Mouse (Mus musculus) limb, embryonic 13.5 days (tissue): Measurements from ENCODE around the gene Fam57b. TPM values are rescaled to one million over a fixed set of nuclear protein-coding genes. Genes with fewer than 3 reads are reported as not detected.

ENCODE experiments used
- ATAC-seq: fragments of 200-750 bp; cut with Nextera tagmentation; 2 replicates; pipeline ENCODE4 v1.8.0; 2017; ENCODE audit warnings: low read depth, moderate number of reproducible peaks, moderate TSS enrichment; ENCODE audit not compliant: low FRiP score
- H3K27ac ChIP-seq: fragments of 300-500 bp; sonication (generic); 2 replicates; pipeline ENCODE4 v1.5.1; 2015; ENCODE audit warnings: inconsistent platforms, mild to moderate bottlenecking, moderate library complexity
- H3K27me3 ChIP-seq: fragments of 300-500 bp; sonication (generic); 2 replicates; pipeline ENCODE4 v1.6.1; 2015; ENCODE audit warnings: mild to moderate bottlenecking, inconsistent platforms
- H3K36me3 ChIP-seq: fragments of 300-500 bp; sonication (generic); 2 replicates; pipeline ENCODE4 v1.6.1; 2015; ENCODE audit warnings: inconsistent platforms, mild to moderate bottlenecking, moderate library complexity
- H3K4me1 ChIP-seq: fragments of 300-500 bp; sonication (generic); 2 replicates; pipeline ENCODE4 v1.6.1; 2015; ENCODE audit warnings: inconsistent platforms
- H3K4me2 ChIP-seq: fragments of 300-500 bp; sonication (generic); replicated peaks from 2 replicates; pipeline ENCODE4 v1.6.1; 2015; ENCODE audit warnings: inconsistent platforms, mild to moderate bottlenecking, moderate library complexity
- H3K4me3 ChIP-seq: fragments of 300-500 bp; sonication (generic); 2 replicates; pipeline ENCODE4 v1.5.1; 2015; ENCODE audit warnings: moderate library complexity, mild to moderate bottlenecking, inconsistent platforms
- H3K9ac ChIP-seq: fragments of 300-500 bp; sonication (generic); 2 replicates; pipeline ENCODE4 v1.6.1; 2015; ENCODE audit warnings: mild to moderate bottlenecking, inconsistent platforms
- H3K9me3 ChIP-seq: fragments of 300-500 bp; sonication (generic); 2 replicates; pipeline ENCODE4 v1.6.1; 2016; ENCODE audit warnings: inconsistent platforms
- WGBS: fragments of 180-500 bp; shearing (Covaris S2); methylation state at CpG from one replicate; pipeline ENCODE4 v1.1.7; 2015; 5-methylcytosine and 5-hydroxymethylcytosine counted together
- polyA plus RNA-seq: library from polyadenylated mRNA; unstranded; fragments of >200 nt; fragmentation: Nextera tagmentation; extraction: Ambion mirVana; gene quantifications from 2 replicates; pipeline ENCODE4 v1.2.1, GENCODE M21; 2015

The Fam57b gene
- 0.18 and 0.52 TPM in 2 replicates for polyA plus RNA-seq

DNA sequence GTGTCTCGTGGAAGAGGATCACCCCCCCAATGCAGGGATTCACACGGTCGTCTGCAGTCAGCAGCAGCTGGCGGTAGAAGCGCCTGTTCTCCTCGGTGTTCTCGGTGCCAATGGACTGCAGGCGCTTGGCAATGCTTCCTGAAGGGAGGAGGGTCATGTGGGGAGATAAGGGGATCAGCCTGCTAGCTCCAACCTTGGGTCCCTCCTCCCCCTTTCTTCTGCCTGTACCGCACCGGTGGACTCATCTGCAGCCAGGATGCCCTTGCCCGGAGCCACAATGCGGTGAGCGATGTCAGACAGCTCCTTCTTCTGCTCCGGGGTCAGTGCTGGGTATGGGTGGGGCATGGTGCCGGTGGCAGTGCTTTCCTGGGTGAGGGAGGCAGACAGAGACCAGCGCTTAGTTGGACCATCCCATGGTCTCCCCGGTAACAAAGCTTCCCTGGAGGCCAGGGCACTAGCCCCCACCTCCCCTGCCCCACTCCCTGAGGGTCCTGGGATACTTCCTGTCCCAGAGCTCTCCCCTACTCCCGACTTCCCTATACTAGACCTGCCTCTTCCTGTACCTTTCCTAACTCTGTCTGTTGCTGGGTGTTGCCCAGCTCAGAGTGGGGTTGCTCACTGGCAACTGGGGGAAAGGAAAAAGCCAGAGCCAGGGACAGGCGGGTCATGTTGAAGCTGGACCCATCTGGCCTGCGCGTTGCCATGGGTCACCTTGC, at the start of gene Fam57b:
Gene Fam57b (plus strand): TSS at position 258 of the 716 bp plus-strand sequence.
- H3K36me3 ChIP-seq: peaks cover 43% of the 10 kb centered on the region
- no peaks in the 10 kb centered on the region for H3K27me3 ChIP-seq
- no peaks in the 10 kb centered on the region for H3K9me3 ChIP-seq
- WGBS: 35% methylated on average over 21 of the region's 21 CpGs
- peak within 1 kb of the TSS; percentile 91 for H3K9ac ChIP-seq
- H3K4me2 ChIP-seq: peak within 1 kb of the TSS; percentile 91
- H3K4me1 ChIP-seq: peaks cover 47% of the 10 kb centered on the region
- ATAC-seq: no peak
- H3K27ac ChIP-seq: peak within 1 kb of the TSS; percentile 94
- peak within 1 kb of the TSS; percentile 87 for H3K4me3 ChIP-seq

DNA sequence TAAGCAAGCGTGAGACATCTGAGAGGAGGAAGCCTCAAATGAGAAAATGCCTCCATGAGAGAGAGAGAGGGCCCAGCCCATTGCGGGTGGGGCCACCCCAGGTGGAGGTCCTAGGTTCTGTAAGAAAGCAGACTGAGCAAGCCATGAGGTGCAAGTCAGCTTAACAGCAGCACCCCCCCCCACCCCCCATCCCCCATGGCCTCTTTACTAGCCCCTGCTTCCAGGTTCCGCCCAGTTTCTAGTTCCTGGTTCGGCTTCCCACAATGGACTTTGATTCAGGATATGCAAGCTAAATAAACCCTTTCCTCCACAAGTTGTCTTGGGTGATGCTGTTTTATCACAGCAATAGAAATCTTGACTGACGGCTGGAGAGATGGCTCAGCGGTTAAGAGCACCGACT, 48.6 kb upstream of the Fam57b start:
- H3K4me2 ChIP-seq: no peak overlapping the region
- peaks cover 9% of the 10 kb centered on the region; the same call in 1 of the 2 replicates for H3K4me1 ChIP-seq
- WGBS: 73% methylated on average over 7 of the region's 7 CpGs
- no peak overlapping the region for H3K27ac ChIP-seq
- no peak for ATAC-seq
- H3K4me3 ChIP-seq: no peak overlapping the region
- H3K36me3 ChIP-seq: no peaks in the 10 kb centered on the region
- no peak overlapping the region for H3K9ac ChIP-seq
- no peaks in the 10 kb centered on the region for H3K9me3 ChIP-seq
- no peaks in the 10 kb centered on the region for H3K27me3 ChIP-seq

DNA sequence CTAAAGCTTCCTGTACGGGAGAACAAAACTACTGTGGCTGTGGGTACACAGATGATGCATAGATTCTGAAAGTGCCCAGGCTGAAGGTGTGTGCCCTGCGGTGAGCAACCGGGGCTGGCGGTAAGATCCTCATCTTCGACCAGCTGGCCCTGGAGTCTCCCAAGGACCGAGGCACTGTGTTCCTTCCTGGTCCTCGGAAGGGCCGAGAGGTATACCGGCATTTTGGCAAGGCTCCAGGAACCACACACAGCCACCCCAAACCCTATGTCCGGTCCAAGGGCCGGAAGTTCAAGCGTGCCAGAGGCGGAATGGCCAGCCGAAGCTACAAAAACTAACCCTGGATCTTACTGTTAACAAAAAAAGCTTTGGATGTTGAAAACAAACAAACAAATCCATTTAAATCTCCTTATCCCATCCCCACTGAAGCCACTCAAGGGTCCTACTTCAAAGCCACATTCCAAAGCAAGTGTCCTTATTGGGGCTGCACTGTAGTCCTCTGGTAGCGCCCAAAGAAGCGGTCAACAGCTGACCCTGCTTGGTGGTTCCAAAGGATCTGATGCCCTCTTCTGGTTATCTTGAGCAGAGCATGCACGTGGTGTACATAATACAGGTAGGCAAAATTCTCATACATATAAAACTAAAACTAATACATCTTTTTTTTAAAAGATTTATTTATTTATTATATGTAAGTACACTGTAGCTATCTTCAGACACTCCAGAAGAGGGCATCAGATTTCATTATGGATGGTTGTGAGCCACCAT, 47.7 kb upstream of the Fam57b start:
- Histone ChIP-seq H3K36me3 (no peaks in the 10 kb centered on the region), H3K9ac (no peak overlapping the region), H3K4me3 (no peak overlapping the region), H3K4me2 (no peak overlapping the region), H3K27ac (no peak overlapping the region), H3K27me3 (no peaks in the 10 kb centered on the region), H3K4me1 (peaks cover 8% of the 10 kb centered on the region; the same call in 1 of the 2 replicates), H3K9me3 (no peaks in the 10 kb centered on the region)
- WGBS: 96% methylated on average over 17 of the region's 17 CpGs
- ATAC-seq: no peak

DNA sequence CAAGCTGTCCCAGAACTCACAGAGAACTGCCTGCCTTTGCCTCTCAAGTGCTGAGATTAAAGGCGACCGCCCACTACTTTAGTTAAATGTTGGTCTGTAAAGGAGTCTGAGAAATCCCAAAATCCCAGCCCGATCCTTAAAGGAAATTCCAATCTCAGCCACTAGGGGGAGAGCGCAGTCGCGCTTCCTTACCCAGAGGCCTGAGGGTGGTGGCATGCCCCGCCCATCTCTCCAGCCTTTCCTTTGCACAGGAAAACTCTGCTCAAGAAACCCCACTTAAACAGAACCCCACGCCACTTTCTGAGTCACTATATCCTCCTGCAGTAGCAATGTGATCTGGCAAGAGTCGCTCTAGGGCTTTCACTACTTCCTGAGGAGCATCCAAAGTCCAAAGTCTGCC, 42.6 kb upstream of the Fam57b start:
- Histone ChIP-seq H3K9me3 (no peaks in the 10 kb centered on the region), H3K27ac (peak overlapping the region; percentile 59), H3K4me2 (peak overlapping the region; percentile 39), H3K27me3 (no peaks in the 10 kb centered on the region), H3K36me3 (no peaks in the 10 kb centered on the region), H3K4me1 (peaks cover 13% of the 10 kb centered on the region), H3K9ac (peak overlapping the region; percentile 65; the same call in 1 of the 2 replicates), H3K4me3 (no peak overlapping the region)
- ATAC-seq: peak; percentile 58; the same call in 1 of the 2 replicates
- 3% methylated on average over 9 of the region's 9 CpGs for WGBS

DNA sequence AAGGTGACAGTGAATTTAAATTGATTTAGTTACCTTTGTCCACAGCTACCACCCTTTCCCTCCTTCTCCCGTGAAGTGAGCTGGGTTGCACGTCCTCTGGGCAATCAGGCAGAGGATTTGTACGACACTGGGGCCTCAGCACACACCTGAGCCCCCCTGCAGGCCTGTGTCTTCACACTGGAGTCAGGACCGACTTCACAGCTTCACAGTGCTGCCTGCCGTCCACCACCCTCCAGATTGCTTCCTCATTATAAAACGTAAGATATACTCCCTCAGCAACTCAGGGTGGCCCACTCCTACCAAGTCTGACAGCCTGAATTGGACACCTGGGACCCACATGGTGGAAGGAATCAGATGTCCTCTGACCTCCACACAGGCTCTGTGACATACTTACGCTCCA, 38.9 kb upstream of the Fam57b start:
- no peak overlapping the region for H3K27ac ChIP-seq
- WGBS: 56% methylated on average over 7 of the region's 7 CpGs
- H3K36me3 ChIP-seq: peaks cover 11% of the 10 kb centered on the region
- no peaks in the 10 kb centered on the region for H3K9me3 ChIP-seq
- H3K4me3 ChIP-seq: no peak overlapping the region
- ATAC-seq: no peak
- no peaks in the 10 kb centered on the region for H3K27me3 ChIP-seq
- H3K4me1 ChIP-seq: peaks cover 39% of the 10 kb centered on the region
- no peak overlapping the region; the same call in 1 of the 2 replicates for H3K4me2 ChIP-seq
- H3K9ac ChIP-seq: no peak overlapping the region; the same call in 1 of the 2 replicates

DNA sequence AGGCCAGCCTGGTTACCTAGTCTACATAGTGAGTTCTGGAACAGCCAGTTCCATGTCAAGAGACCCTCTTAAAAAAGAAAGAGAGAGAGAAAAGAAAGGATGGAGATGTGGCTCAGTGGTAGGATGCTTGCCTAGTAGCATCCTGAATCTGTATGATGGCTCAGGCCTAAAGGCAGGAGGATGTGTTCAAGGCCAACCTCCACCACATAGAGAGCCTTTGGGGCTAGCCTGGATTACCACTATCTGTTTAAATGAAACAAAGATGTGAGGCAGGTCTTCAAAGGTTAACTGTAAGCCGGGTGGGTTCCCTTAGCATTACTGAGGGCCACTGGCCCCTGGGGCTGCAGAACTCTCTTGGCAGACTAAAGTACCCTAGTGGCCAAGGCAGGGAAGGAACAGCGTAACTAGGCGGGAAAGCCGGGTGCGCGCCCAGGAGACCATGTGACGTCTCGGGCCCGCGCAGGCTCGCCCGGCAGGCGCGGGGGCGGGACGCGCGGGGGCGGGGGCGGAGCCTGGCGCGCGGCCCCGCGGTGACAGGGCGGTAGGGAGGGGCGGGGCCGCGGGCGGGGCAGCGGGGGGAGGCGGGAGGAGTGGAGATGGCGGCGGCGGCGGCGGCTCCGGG, 38.3 kb upstream of the Fam57b start, which contains the start of gene Mapk3:
Gene Mapk3 (plus strand): TSS at position 552 of the 622 bp plus-strand sequence.
- Histone ChIP-seq H3K9ac (peak within 1 kb of the TSS; percentile 85), H3K27ac (peak within 1 kb of the TSS; percentile 69), H3K4me1 (peaks cover 39% of the 10 kb centered on the region), H3K4me3 (peak within 1 kb of the TSS; percentile 82), H3K36me3 (peaks cover 17% of the 10 kb centered on the region), H3K9me3 (no peaks in the 10 kb centered on the region), H3K27me3 (no peaks in the 10 kb centered on the region), H3K4me2 (peak within 1 kb of the TSS; percentile 93)
- WGBS: 1% methylated on average over 30 of the region's 38 CpGs
- peak; percentile 73 for ATAC-seq

DNA sequence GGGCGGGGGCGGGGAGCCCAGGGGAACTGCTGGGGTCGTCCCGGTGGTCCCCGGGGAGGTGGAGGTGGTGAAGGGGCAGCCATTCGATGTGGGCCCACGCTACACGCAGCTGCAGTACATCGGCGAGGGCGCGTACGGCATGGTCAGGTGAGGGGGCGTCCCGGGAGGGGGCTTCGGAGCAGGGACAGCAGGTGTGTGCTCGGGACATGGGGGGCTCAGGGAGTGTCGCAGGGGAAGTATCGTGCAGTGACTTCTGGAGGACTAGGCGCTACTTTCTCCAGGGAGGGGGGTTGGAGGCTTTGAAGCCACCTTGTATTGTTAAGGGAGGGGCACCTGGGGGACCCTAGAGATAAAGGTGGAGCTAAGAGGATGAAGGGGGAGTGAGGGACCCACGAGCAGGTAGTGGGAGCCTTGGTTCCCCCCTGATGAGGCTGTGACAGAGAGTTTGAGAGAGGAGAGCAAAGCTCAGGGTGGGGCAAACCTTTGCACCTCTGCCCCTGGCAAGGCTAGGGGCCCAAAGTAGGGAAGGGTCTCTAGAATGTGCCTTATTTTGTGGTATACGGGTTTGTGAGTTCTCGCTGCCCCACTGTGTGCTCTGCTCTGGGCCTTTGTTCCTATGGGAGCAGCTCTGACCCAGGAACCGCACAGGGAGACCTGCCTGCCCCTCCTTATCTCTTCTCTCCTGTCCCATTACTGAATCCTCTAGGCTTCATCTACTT, 37.6 kb upstream of the Fam57b start:
- Histone ChIP-seq H3K4me3 (peak overlapping the region; percentile 82), H3K9me3 (no peaks in the 10 kb centered on the region), H3K36me3 (peaks cover 24% of the 10 kb centered on the region), H3K4me2 (peak overlapping the region; percentile 93), H3K4me1 (peaks cover 39% of the 10 kb centered on the region), H3K27me3 (no peaks in the 10 kb centered on the region), H3K27ac (peak overlapping the region; percentile 69), H3K9ac (peak overlapping the region; percentile 85)
- peak; percentile 46 for ATAC-seq
- WGBS: under 1% methylated on average over 21 of the region's 24 CpGs

DNA sequence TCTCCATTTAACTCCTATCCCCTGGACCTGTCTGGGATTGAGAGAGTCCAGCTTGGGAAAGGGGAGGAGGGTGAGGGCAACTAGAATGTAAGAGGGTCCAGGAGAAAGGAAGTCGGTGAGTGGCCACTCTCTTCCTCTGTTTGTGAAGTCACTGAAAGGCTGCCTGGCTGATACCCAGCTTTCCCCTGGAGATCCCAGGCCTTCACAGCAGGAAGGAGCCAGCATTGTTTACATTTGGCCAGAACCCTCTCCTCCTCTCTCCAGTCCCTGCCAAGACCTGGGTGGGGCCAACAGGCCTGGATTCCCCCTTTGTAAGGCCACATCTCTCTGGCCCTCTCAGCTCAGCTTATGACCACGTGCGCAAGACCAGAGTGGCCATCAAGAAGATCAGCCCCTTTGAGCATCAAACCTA, 37.1 kb upstream of the Fam57b start:
- peak overlapping the region; percentile 93 for H3K4me2 ChIP-seq
- peak overlapping the region; percentile 69 for H3K27ac ChIP-seq
- peak overlapping the region; percentile 82 for H3K4me3 ChIP-seq
- H3K27me3 ChIP-seq: no peaks in the 10 kb centered on the region
- peak overlapping the region; percentile 85 for H3K9ac ChIP-seq
- ATAC-seq: 0 out of 2 replicates have a peak, but pooled peaks have one; percentile 13
- no peaks in the 10 kb centered on the region for H3K9me3 ChIP-seq
- H3K36me3 ChIP-seq: peaks cover 29% of the 10 kb centered on the region
- WGBS: 27% methylated on average over 3 of the region's 3 CpGs
- peaks cover 36% of the 10 kb centered on the region for H3K4me1 ChIP-seq

DNA sequence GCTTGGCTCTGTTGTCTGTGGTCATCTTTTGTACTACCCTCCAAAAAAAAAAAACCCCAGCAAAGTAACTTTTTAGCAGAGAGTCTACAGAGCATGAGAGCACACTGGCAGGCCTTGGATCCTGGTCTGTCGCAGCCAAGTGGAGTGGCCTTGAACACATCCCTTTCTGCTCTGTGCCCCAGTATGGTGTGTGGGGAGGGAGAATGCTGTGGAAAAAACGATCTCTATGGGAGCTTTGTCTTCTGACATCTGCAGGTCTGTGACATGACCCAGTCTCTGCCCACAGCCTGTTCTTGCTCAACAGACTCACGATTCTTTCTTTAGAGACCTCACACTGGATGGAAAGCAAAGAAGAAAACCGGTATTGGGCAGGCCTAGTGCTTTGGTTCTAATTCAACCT, 36.5 kb upstream of the Fam57b start:
- peak overlapping the region; percentile 82 for H3K4me3 ChIP-seq
- H3K9me3 ChIP-seq: no peaks in the 10 kb centered on the region
- H3K27me3 ChIP-seq: no peaks in the 10 kb centered on the region
- H3K36me3 ChIP-seq: peaks cover 35% of the 10 kb centered on the region
- H3K9ac ChIP-seq: peak overlapping the region; percentile 85
- 76% methylated on average over 4 of the region's 4 CpGs for WGBS
- peak overlapping the region; percentile 69 for H3K27ac ChIP-seq
- peaks cover 36% of the 10 kb centered on the region for H3K4me1 ChIP-seq
- ATAC-seq: no peak
- H3K4me2 ChIP-seq: peak overlapping the region; percentile 93

DNA sequence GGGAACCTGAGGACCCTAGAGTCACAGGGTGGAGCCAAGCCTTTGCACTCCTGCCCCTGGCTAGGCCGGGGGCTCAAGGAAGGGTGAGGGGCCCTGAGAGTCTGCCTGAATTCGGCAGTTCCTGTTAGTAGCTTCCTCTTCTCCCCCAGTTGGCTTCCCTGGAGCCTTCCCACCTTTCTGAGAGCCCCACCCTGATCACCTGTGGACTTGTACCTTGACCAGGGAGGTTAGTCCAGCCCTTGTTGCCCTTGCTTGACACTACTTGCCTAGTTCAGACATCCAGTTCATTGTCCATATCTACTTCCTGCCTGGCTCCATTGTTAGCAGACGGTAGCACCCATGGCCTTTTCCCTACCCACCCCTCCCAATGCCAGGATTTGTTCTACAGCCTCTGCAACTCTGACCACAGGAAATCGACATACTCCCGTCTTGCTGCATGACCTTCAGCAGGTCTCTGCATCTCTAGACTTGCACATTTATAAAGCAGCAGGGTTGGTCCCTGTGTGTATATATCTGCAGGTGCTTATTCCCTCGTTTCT, 35.9 kb upstream of the Fam57b start:
- 83% methylated on average over 6 of the region's 6 CpGs for WGBS
- no peak overlapping the region for H3K9ac ChIP-seq
- peak overlapping the region; percentile 93 for H3K4me2 ChIP-seq
- no peaks in the 10 kb centered on the region for H3K27me3 ChIP-seq
- peak overlapping the region; percentile 69; the same call in 1 of the 2 replicates for H3K27ac ChIP-seq
- peaks cover 41% of the 10 kb centered on the region for H3K36me3 ChIP-seq
- ATAC-seq: no peak
- H3K9me3 ChIP-seq: no peaks in the 10 kb centered on the region
- peaks cover 36% of the 10 kb centered on the region for H3K4me1 ChIP-seq
- H3K4me3 ChIP-seq: no peak overlapping the region

DNA sequence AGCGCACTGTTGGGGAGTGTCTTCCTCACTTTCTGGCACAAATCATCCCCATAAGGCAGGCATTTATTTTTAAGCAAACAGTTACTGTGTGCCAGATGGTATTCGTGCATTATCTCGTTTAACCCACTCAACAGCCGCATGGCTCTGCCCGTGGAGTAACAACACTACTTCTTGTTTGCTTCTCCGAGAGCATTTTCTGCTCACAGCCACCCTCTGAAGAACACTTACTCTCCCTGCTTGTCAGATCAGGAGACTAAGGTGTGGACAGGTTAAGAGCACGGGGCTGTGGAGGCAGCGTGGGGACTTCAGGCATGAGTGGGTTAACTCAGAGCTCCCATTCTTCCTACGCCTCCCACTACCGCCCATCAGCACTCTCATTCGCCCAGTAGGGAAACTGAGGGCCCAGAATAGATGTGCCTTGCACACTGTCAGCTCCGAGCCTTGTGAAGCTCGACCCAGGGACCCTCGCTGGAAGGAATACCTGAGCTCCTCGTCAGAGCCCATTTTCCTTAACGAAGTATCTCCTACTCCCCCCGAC, 34.9 kb upstream of the Fam57b start:
- no peaks in the 10 kb centered on the region for H3K9me3 ChIP-seq
- H3K4me3 ChIP-seq: no peak overlapping the region
- peaks cover 51% of the 10 kb centered on the region for H3K36me3 ChIP-seq
- H3K9ac ChIP-seq: 0 out of 2 replicates have a peak overlapping the region, but pooled peaks have one; percentile 35
- H3K4me1 ChIP-seq: peaks cover 36% of the 10 kb centered on the region
- no peaks in the 10 kb centered on the region for H3K27me3 ChIP-seq
- 65% methylated on average over 17 of the region's 17 CpGs for WGBS
- 0 out of 2 replicates have a peak overlapping the region, but pooled peaks have one; percentile 48 for H3K27ac ChIP-seq
- H3K4me2 ChIP-seq: 0 out of 2 replicates have a peak overlapping the region, but pooled peaks have one; percentile 3
- no peak for ATAC-seq
